Mouse (Mus musculus) c-Kit-positive CD71-positive TER-119-positive erythroid progenitor cells, embryonic 14.5 days (primary cell): ENCODE results near the gene Prss33.

Source experiments
- DNase-seq: peaks from one replicate; pipeline ENCODE4 v3.0.0-alpha.2; 2013; ENCODE audit warnings: low spot score

The Prss33 gene

DNA sequence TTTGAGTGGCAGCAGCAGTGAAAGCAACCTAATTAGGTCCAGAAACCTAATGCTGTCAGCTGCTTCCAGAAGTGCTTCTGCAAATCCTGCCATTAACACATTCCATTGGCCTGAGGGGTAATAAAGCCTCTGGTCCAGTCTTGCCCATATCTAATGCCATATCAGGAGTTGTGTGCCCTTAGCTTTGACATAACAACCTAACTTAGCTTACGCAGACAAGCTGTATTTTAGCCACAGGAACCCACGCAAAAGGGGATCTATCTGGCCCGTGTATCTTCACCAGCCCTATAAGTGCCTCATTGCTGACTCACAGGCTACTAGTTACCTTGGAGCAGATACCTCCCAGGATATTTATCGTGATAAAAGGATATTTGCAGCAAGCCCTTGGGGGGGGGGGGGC is 10.3 kb downstream of the Prss33 start:
- DNase-seq = no peak

DNA sequence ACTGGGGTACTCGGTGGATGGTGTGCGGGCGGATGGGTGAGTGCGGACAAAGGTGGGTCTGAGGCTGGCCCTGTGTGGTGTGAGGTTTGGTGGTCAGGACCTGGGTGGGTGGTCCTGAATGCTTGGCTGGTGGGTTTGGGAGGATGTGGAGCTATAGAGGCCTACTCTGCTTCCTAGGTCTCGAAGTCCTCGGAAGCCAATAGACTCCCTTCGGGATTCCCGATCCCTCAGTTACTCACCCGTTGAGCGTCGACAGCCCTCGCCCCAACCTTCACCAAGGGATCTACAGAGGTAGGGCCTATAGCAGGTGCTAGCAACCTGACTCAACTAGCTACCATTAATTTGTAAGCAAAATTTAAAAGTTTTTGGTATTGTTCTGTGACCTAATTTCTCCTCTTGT is 12.2 kb downstream of the Prss33 start:
- DNase-seq = no peak

DNA sequence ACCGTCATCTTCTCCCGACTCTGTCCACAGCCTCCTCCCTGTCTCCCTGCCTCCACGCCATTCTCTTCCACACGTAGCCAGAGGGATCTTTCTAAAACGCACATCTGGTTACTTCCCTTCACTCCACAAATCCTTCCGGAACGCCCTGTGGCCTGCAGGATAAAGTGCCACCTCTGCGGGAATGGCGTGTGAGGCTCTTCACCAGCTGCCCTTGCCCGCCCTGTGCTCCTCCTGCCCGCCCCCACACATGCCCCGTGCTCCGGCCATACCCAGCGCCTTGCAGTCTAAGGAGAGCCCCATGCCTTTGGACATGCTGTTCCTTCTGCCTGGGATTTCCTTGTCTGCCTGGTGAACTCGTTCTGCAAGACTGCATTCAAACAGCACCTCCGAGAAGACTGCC is 12.8 kb downstream of the Prss33 start:
- DNase-seq = no peak

- no peak for DNase-seq
Observed at GRCm38 (mm10) chr17:23822094-23822493, 13.8 kb downstream of the Prss33 start.

- no peak for DNase-seq
Observed at GRCm38 (mm10) chr17:23820731-23821130, 15.1 kb downstream of the Prss33 start.

GRCm38 (mm10) chr17:23819235-23819634 is 16.6 kb downstream of the Prss33 start:
- no peak for DNase-seq

- no peak for DNase-seq
Observed at GRCm38 (mm10) chr17:23818579-23818978, 17.3 kb downstream of the Prss33 start.

DNA sequence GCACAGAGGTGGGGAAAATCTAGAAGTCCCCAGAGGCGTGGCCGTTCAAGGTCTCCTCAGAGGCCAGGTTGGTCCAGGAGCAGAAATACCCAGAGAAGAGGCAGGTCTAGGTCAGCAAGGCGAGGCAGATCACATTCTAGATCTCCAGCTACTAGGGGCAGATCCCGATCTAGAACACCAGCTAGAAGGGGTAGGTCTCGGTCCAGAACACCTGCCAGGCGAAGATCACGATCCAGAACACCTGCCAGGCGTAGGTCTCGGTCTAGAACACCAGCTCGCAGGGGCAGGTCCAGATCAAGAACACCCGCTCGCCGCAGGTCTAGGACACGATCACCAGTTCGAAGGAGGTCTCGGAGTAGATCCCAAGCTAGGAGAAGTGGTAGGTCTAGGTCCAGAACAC is 20.2 kb downstream of the Prss33 start:
- no peak for DNase-seq

DNA sequence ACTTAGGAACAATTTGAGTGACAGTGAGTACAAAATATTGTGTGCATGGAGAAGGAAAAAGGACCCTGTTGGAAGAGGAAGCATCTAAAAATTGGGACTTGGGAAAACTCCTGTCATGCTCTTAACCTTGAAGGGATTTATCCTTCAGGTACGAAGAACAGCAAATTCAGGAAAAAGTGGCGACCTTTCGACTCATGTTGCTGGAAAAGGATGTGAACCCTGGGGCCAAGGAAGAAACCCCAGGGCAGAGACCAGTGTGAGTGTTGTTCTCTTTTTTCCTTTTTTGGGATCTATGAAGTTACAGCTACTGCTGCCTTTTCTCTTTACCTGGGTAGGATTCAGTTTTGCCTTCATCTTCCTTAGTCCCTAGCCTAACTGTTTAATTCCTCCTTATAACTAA is 27.9 kb downstream of the Prss33 start:
- no peak for DNase-seq

- no peak for DNase-seq
Observed at GRCm38 (mm10) chr17:23806867-23807266, 29.0 kb downstream of the Prss33 start.

- DNase-seq = no peak
Observed at GRCm38 (mm10) chr17:23804426-23805085, 31.3 kb downstream of the Prss33 start.

GRCm38 (mm10) chr17:23803366-23804041 is 32.4 kb downstream of the Prss33 start:
- DNase-seq = peak; percentile 81

DNA sequence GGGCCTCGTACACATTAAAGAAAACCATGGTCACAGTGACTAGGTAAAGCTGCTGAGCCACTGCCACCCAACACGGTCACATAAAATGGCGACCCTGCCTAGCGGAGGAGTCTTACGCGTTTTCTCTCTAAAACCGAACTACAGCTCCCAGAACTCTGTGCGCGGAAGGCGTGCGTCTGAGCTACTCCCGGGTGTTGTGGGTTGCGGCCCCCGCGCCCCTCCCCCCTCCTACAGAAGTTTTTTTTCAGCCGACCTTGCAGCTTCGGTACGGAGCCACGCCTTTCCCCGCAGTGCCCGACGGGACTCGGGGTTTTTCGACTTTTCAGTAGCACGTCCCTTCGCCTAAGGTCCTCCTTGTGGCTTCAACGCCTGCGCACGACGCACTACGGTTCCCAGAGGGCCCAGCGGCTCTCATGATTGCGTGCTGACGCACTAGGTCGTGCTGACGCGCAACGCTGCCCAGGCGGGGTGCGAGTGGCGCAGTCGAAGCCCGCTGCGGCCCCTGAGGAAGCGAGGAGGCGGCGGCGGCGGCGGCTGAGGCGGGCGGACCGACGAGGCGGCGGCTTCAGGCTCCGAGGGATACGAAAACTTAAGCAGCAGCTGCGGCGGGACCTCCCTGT is 33.0 kb downstream of the Prss33 start:
- peak; percentile 94 for DNase-seq

DNA sequence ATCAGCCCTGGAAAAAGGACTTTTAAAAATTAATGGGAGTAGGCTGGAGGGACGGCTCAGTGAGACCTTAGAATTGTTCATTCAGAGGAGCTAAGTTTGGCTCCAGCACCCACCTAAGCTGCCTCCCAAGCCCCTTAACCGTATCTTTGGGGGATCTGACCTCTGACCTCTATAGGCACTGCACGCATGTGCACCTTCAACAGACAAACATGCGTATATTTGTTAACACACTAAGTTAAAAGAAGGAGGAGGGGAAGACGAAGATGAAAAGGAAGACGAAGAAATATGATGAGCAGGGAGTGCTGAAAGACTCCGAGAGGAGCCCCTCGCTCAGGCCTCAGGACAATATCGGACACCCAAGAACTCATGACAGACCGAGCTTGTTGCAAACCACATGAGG is 34.2 kb downstream of the Prss33 start:
- DNase-seq = no peak

GRCm38 (mm10) chr17:23797316-23797715 is 38.5 kb downstream of the Prss33 start:
- no peak for DNase-seq

GRCm38 (mm10) chr17:23795323-23795722 is 40.5 kb downstream of the Prss33 start:
- no peak for DNase-seq

GRCm38 (mm10) chr17:23791079-23791357 is 44.8 kb downstream of the Prss33 start:
- DNase-seq = no peak

- DNase-seq = no peak
Observed at GRCm38 (mm10) chr17:23790269-23791078, 45.4 kb downstream of the Prss33 start, which contains the start of gene Srrm2. Gene Srrm2, plus strand, starts transcription at chr17:23790532.

DNA sequence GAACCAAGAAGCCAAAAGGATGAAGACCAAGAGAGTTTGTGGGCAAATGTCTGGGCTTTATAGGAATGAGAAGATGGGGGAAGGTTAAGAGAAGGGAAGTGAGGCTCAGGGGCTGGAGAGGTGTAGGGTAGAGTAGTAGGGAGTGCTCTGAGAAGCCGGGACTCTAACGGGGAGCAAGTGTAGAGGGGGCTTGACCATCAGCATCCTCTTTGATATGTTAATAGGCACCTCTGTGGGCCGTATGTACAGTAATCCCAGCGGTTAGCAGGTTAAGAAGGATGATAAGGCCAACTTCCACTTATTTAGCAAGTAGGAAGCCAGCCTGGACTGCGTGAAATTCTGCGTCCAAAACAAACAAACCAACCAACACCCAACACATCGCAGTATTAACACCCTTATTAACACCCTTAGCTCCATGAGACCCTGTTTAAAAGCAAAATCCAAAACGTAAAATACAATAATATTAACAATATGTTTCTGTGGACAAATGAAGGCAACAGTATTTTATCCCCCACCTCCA is 46.0 kb downstream of the Prss33 start:
- no peak for DNase-seq

DNA sequence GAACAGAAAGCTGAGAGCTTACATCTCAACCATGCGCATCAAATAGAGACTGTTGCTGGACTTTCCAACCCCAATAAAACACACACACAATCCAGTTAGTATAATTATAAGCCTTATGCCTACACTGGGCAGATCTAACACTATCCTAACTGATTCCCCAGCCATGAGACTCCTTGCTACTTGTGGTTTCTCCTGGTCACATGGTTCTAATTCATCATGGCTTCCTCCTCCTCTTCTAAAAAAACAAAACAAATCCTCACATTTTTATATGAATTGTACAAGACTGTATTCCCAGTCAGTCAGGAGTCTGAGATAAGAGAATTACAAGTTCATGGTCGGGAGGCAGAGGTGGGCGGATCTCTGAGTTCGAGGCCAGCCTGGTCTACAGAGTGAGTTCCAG is 46.9 kb downstream of the Prss33 start:
- DNase-seq = no peak

GRCm38 (mm10) chr17:23786510-23786931 is 49.3 kb downstream of the Prss33 start:
- no peak for DNase-seq
